Mouse (Mus musculus) megakaryocyte, embryonic 14.5 days (primary cell): ENCODE data around the gene Adam33.

Source experiments
- FLI1 ChIP-seq: IDR thresholded peaks from 2 replicates; pipeline ENCODE4 v1.6.1; 2012; ENCODE audit warnings: low read length, inconsistent platforms, mixed read lengths
- GATA1 ChIP-seq: IDR thresholded peaks from 3 replicates; pipeline ENCODE4 v1.6.1; 2012; ENCODE audit warnings: mixed read lengths, low read length, inconsistent platforms, borderline replicate concordance

GRCm38 (mm10) chr2:131038675-131039074, 24.9 kb downstream of the Adam33 start:
- TF ChIP-seq GATA1 (no peak), FLI1 (no peak)
